Mouse (Mus musculus): ENCODE measurements around the gene Hspb1. TPM values are rescaled to one million over a fixed set of nuclear protein-coding genes. Genes with fewer than 3 reads are reported as not detected.

Gene Hspb1
- polyA plus RNA-seq (2014; fragmentation: Nextera tagmentation; extraction: Ambion mirVana), result 7.8 and 11.4 TPM in 2 replicates

GRCm38 (mm10) chr5:135887675-135888102 is at the start of gene Hspb1:
Hspb1 (plus strand) TSS chr5:135887919.
- Histone ChIP-seq H3K9me3 (ENCODE audit: control insufficient read depth, low read length) (no peaks in the 10 kb centered on the region), H3K4me2 (ENCODE audit: low read depth, low read length) (peak within 1 kb of the TSS; percentile 38; the same call in 1 of the 2 replicates), H3K36me3 (ENCODE audit: control insufficient read depth, insufficient read depth, low read length) (no peaks in the 10 kb centered on the region), H3K27me3 (ENCODE audit: control insufficient read depth, insufficient read depth, low read length) (peaks cover 9% of the 10 kb centered on the region), H3K9ac (replicated peaks; ENCODE audit: low read depth, low read length) (0 out of 2 replicates have a peak within 1 kb of the TSS, but pooled peaks have one; percentile 32), H3K4me1 (ENCODE audit: control insufficient read depth, insufficient read depth, low read length) (no peaks in the 10 kb centered on the region), H3K27ac (ENCODE audit: low read depth, low read length) (no peak within 1 kb of the TSS), H3K4me3 (ENCODE audit: low read depth, low read length) (peak within 1 kb of the TSS; percentile 19; the same call in 1 of the 2 replicates)
- no peak for ATAC-seq (ENCODE audit: low read depth)
- 2% methylated on average over 24 of the region's 24 CpGs for WGBS

GRCm38 (mm10) chr5:135841651-135842050 is 46.1 kb upstream of the Hspb1 start:
- Histone ChIP-seq H3K9ac (replicated peaks; ENCODE audit: low read depth, low read length) (no peak overlapping the region), H3K27me3 (ENCODE audit: control insufficient read depth, insufficient read depth, low read length) (no peaks in the 10 kb centered on the region), H3K4me2 (ENCODE audit: low read depth, low read length) (no peak overlapping the region), H3K4me3 (ENCODE audit: low read depth, low read length) (no peak overlapping the region), H3K27ac (ENCODE audit: low read depth, low read length) (no peak overlapping the region), H3K36me3 (ENCODE audit: control insufficient read depth, insufficient read depth, low read length) (peaks cover 12% of the 10 kb centered on the region), H3K9me3 (ENCODE audit: control insufficient read depth, low read length) (no peaks in the 10 kb centered on the region), H3K4me1 (ENCODE audit: control insufficient read depth, insufficient read depth, low read length) (no peaks in the 10 kb centered on the region)
- ATAC-seq (ENCODE audit: low read depth), result no peak
- WGBS, result 78% methylated on average over 6 of the region's 6 CpGs

- 30% methylated on average over 5 of the region's 5 CpGs for WGBS
- no peak for ATAC-seq (ENCODE audit: low read depth)
- H3K4me3 ChIP-seq (ENCODE audit: low read depth, low read length), result no peak overlapping the region
Measured at GRCm38 (mm10) chr5:135843418-135843817, 44.3 kb upstream of the Hspb1 start.

GRCm38 (mm10) chr5:135845676-135846320 is 41.9 kb upstream of the Hspb1 start:
- Histone ChIP-seq H3K9ac (replicated peaks; ENCODE audit: low read depth, low read length) (no peak overlapping the region), H3K4me2 (ENCODE audit: low read depth, low read length) (no peak overlapping the region), H3K4me3 (ENCODE audit: low read depth, low read length) (no peak overlapping the region), H3K27me3 (ENCODE audit: control insufficient read depth, insufficient read depth, low read length) (no peaks in the 10 kb centered on the region), H3K27ac (ENCODE audit: low read depth, low read length) (no peak overlapping the region), H3K9me3 (ENCODE audit: control insufficient read depth, low read length) (no peaks in the 10 kb centered on the region), H3K36me3 (ENCODE audit: control insufficient read depth, insufficient read depth, low read length) (peaks cover 9% of the 10 kb centered on the region), H3K4me1 (ENCODE audit: control insufficient read depth, insufficient read depth, low read length) (peaks cover 12% of the 10 kb centered on the region)
- 80% methylated on average over 13 of the region's 13 CpGs for WGBS
- no peak for ATAC-seq (ENCODE audit: low read depth)

More at GRCm38 (mm10) chr5:135843418-135843817, 44.3 kb upstream of the Hspb1 start:
- Histone ChIP-seq H3K9ac (replicated peaks; ENCODE audit: low read depth, low read length) (no peak overlapping the region), H3K4me2 (ENCODE audit: low read depth, low read length) (no peak overlapping the region), H3K4me1 (ENCODE audit: control insufficient read depth, insufficient read depth, low read length) (no peaks in the 10 kb centered on the region), H3K27ac (ENCODE audit: low read depth, low read length) (no peak overlapping the region), H3K9me3 (ENCODE audit: control insufficient read depth, low read length) (no peaks in the 10 kb centered on the region), H3K27me3 (ENCODE audit: control insufficient read depth, insufficient read depth, low read length) (no peaks in the 10 kb centered on the region), H3K36me3 (ENCODE audit: control insufficient read depth, insufficient read depth, low read length) (peaks cover 12% of the 10 kb centered on the region)

- no peak overlapping the region for H3K4me2 ChIP-seq (ENCODE audit: low read depth, low read length)
- H3K4me1 ChIP-seq (ENCODE audit: control insufficient read depth, insufficient read depth, low read length), result peaks cover 26% of the 10 kb centered on the region
- H3K27me3 ChIP-seq (ENCODE audit: control insufficient read depth, insufficient read depth, low read length), result no peaks in the 10 kb centered on the region
- WGBS, result 77% methylated on average over 4 of the region's 4 CpGs
- H3K36me3 ChIP-seq (ENCODE audit: control insufficient read depth, insufficient read depth, low read length), result peaks cover 3% of the 10 kb centered on the region; the same call in 1 of the 2 replicates
- H3K27ac ChIP-seq (ENCODE audit: low read depth, low read length), result no peak overlapping the region
- H3K9me3 ChIP-seq (ENCODE audit: control insufficient read depth, low read length), result no peaks in the 10 kb centered on the region
- no peak for ATAC-seq (ENCODE audit: low read depth)
- H3K4me3 ChIP-seq (ENCODE audit: low read depth, low read length), result no peak overlapping the region
- H3K9ac ChIP-seq (replicated peaks; ENCODE audit: low read depth, low read length), result no peak overlapping the region
Measured at GRCm38 (mm10) chr5:135847460-135847859, 40.3 kb upstream of the Hspb1 start.

- Histone ChIP-seq H3K9me3 (ENCODE audit: control insufficient read depth, low read length) (no peaks in the 10 kb centered on the region), H3K36me3 (ENCODE audit: control insufficient read depth, insufficient read depth, low read length) (peaks cover 3% of the 10 kb centered on the region; the same call in 1 of the 2 replicates), H3K27me3 (ENCODE audit: control insufficient read depth, insufficient read depth, low read length) (no peaks in the 10 kb centered on the region), H3K4me2 (ENCODE audit: low read depth, low read length) (no peak overlapping the region), H3K4me1 (ENCODE audit: control insufficient read depth, insufficient read depth, low read length) (peaks cover 26% of the 10 kb centered on the region), H3K4me3 (ENCODE audit: low read depth, low read length) (no peak overlapping the region), H3K9ac (replicated peaks; ENCODE audit: low read depth, low read length) (no peak overlapping the region), H3K27ac (ENCODE audit: low read depth, low read length) (no peak overlapping the region)
- 87% methylated on average over 3 of the region's 3 CpGs for WGBS
- no peak for ATAC-seq (ENCODE audit: low read depth)
Measured at GRCm38 (mm10) chr5:135847881-135848280, 39.8 kb upstream of the Hspb1 start.

- H3K27me3 ChIP-seq (ENCODE audit: control insufficient read depth, insufficient read depth, low read length), result peaks cover 7% of the 10 kb centered on the region
- H3K9ac ChIP-seq (replicated peaks; ENCODE audit: low read depth, low read length), result 0 out of 2 replicates have a peak overlapping the region, but pooled peaks have one; percentile 32
- 1% methylated on average over 15 of the region's 15 CpGs for WGBS
- no peaks in the 10 kb centered on the region for H3K9me3 ChIP-seq (ENCODE audit: control insufficient read depth, low read length)
- H3K4me1 ChIP-seq (ENCODE audit: control insufficient read depth, insufficient read depth, low read length), result peaks cover 26% of the 10 kb centered on the region
- no peak overlapping the region for H3K4me3 ChIP-seq (ENCODE audit: low read depth, low read length)
- H3K36me3 ChIP-seq (ENCODE audit: control insufficient read depth, insufficient read depth, low read length), result peaks cover 2% of the 10 kb centered on the region; the same call in 1 of the 2 replicates
- 0 out of 2 replicates have a peak overlapping the region, but pooled peaks have one; percentile 23 for H3K4me2 ChIP-seq (ENCODE audit: low read depth, low read length)
- peak; percentile 94 for ATAC-seq (ENCODE audit: low read depth)
- peak overlapping the region; percentile 86 for H3K27ac ChIP-seq (ENCODE audit: low read depth, low read length)
Measured at GRCm38 (mm10) chr5:135851024-135851423, 36.7 kb upstream of the Hspb1 start.

- peaks cover 11% of the 10 kb centered on the region for H3K27me3 ChIP-seq (ENCODE audit: control insufficient read depth, insufficient read depth, low read length)
- peak overlapping the region; percentile 86 for H3K27ac ChIP-seq (ENCODE audit: low read depth, low read length)
- H3K9me3 ChIP-seq (ENCODE audit: control insufficient read depth, low read length), result no peaks in the 10 kb centered on the region
- H3K4me3 ChIP-seq (ENCODE audit: low read depth, low read length), result no peak overlapping the region
- ATAC-seq (ENCODE audit: low read depth), result no peak; the same call in 1 of the 2 replicates
- peaks cover 7% of the 10 kb centered on the region; the same call in 1 of the 2 replicates for H3K36me3 ChIP-seq (ENCODE audit: control insufficient read depth, insufficient read depth, low read length)
- 0 out of 2 replicates have a peak overlapping the region, but pooled peaks have one; percentile 4 for H3K9ac ChIP-seq (replicated peaks; ENCODE audit: low read depth, low read length)
- 0 out of 2 replicates have a peak overlapping the region, but pooled peaks have one; percentile 5 for H3K4me2 ChIP-seq (ENCODE audit: low read depth, low read length)
- 6% methylated on average over 14 of the region's 14 CpGs for WGBS
- peaks cover 26% of the 10 kb centered on the region for H3K4me1 ChIP-seq (ENCODE audit: control insufficient read depth, insufficient read depth, low read length)
Measured at GRCm38 (mm10) chr5:135851481-135851880, 36.2 kb upstream of the Hspb1 start.

- peak overlapping the region; percentile 86; the same call in 1 of the 2 replicates for H3K27ac ChIP-seq (ENCODE audit: low read depth, low read length)
- WGBS, result 8% methylated on average over 10 of the region's 10 CpGs
- H3K4me2 ChIP-seq (ENCODE audit: low read depth, low read length), result peak overlapping the region; percentile 30; the same call in 1 of the 2 replicates
- 0 out of 2 replicates have a peak overlapping the region, but pooled peaks have one; percentile 16 for H3K9ac ChIP-seq (replicated peaks; ENCODE audit: low read depth, low read length)
- peaks cover 19% of the 10 kb centered on the region for H3K27me3 ChIP-seq (ENCODE audit: control insufficient read depth, insufficient read depth, low read length)
- no peak overlapping the region for H3K4me3 ChIP-seq (ENCODE audit: low read depth, low read length)
- ATAC-seq (ENCODE audit: low read depth), result no peak
- no peaks in the 10 kb centered on the region for H3K9me3 ChIP-seq (ENCODE audit: control insufficient read depth, low read length)
- H3K4me1 ChIP-seq (ENCODE audit: control insufficient read depth, insufficient read depth, low read length), result peaks cover 26% of the 10 kb centered on the region
- H3K36me3 ChIP-seq (ENCODE audit: control insufficient read depth, insufficient read depth, low read length), result peaks cover 7% of the 10 kb centered on the region; the same call in 1 of the 2 replicates
Measured at GRCm38 (mm10) chr5:135852421-135852820, 35.3 kb upstream of the Hspb1 start.
